Mouse (Mus musculus): ENCODE data around the gene Trim40.

DNA sequence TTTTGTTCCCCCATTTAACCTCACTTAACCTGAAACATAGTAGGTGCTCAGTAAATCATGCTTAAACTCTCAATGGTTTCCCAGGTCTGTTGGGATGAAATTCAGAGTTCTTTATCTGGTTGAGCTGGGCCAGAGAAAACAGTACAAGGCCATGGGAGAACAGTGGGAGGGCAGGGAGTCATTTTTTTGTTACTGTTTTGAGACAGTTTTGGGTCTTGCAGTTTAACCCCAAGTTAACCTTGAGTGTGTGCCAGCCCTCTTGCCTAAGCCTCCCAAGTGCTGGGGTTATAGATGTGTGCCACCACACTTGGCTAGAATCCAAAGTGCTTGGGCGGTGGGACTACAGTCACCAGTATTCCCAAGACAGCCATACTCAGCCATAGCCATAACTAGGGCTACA lies 45.2 kb downstream of the Trim40 start:
- no peak for TF ChIP-seq HCFC1 (IDR thresholded peaks at IDR 0.05; ENCODE audit: borderline replicate concordance, insufficient read depth, low read length)
- no peak for TF ChIP-seq ZNF384 (IDR thresholded peaks at IDR 0.05; ENCODE audit: low read depth, low read length)
- no peak for TF ChIP-seq CHD2 (IDR thresholded peaks at IDR 0.05; ENCODE audit: low read depth, low read length)
- TF ChIP-seq MAFK (IDR thresholded peaks at IDR 0.05; ENCODE audit: insufficient read depth, low read depth, low read length): no peak

Measured in ES-E14 (cell line).